Mouse (Mus musculus): ENCODE results near the gene Tent5a.

Gene Tent5a

GRCm38 (mm10) chr9:85327242-85328211 lies at the start of gene Tent5a:
Gene Tent5a (minus strand): TSS chr9:85327348.
- DNase-seq (ENCODE audit: low spot score): peak; percentile 81

GRCm38 (mm10) chr9:85376643-85377307 lies 49.6 kb upstream of the Tent5a start:
- no peak for DNase-seq (ENCODE audit: low spot score)

GRCm38 (mm10) chr9:85375152-85375551 lies 48.0 kb upstream of the Tent5a start:
- no peak for DNase-seq (ENCODE audit: low spot score)

GRCm38 (mm10) chr9:85372034-85372433 lies 44.9 kb upstream of the Tent5a start:
- no peak for DNase-seq (ENCODE audit: low spot score)

GRCm38 (mm10) chr9:85369512-85369911 lies 42.4 kb upstream of the Tent5a start:
- DNase-seq (ENCODE audit: low spot score): no peak

GRCm38 (mm10) chr9:85357154-85357860 lies 30.2 kb upstream of the Tent5a start:
- DNase-seq (ENCODE audit: low spot score): no peak

- no peak for DNase-seq (ENCODE audit: low spot score)
Observed at GRCm38 (mm10) chr9:85355559-85355958, 28.4 kb upstream of the Tent5a start.

- DNase-seq (ENCODE audit: low spot score): no peak
Observed at GRCm38 (mm10) chr9:85347823-85348523, 20.8 kb upstream of the Tent5a start.

- DNase-seq (ENCODE audit: low spot score): no peak
Observed at GRCm38 (mm10) chr9:85342892-85343785, 16.0 kb upstream of the Tent5a start.

GRCm38 (mm10) chr9:85340303-85340702 lies 13.2 kb upstream of the Tent5a start:
- no peak for DNase-seq (ENCODE audit: low spot score)

GRCm38 (mm10) chr9:85336046-85336445 lies 8.9 kb upstream of the Tent5a start:
- no peak for DNase-seq (ENCODE audit: low spot score)

GRCm38 (mm10) chr9:85331521-85331920 lies 4.4 kb upstream of the Tent5a start:
- no peak for DNase-seq (ENCODE audit: low spot score)

GRCm38 (mm10) chr9:85328259-85328658 lies 1.1 kb upstream of the Tent5a start:
- DNase-seq (ENCODE audit: low spot score): peak; percentile 80

- DNase-seq (ENCODE audit: low spot score): peak; percentile 10
Observed at GRCm38 (mm10) chr9:85326292-85327241, 581 bp downstream of the Tent5a start.

GRCm38 (mm10) chr9:85325201-85325868 lies 1.8 kb downstream of the Tent5a start:
- no peak for DNase-seq (ENCODE audit: low spot score)

- DNase-seq (ENCODE audit: low spot score): no peak
Observed at GRCm38 (mm10) chr9:85324158-85324875, 2.8 kb downstream of the Tent5a start.

- DNase-seq (ENCODE audit: low spot score): no peak
Observed at GRCm38 (mm10) chr9:85320167-85320951, 6.8 kb downstream of the Tent5a start.

GRCm38 (mm10) chr9:85316122-85316521 lies 11.0 kb downstream of the Tent5a start:
- DNase-seq (ENCODE audit: low spot score): no peak

Measured in T-cell, adult 2 months (primary cell).